Mouse (Mus musculus): Measurements from ENCODE around the gene Kctd21. TPM values are rescaled to one million over a fixed set of nuclear protein-coding genes. Genes with fewer than 3 reads are reported as not detected.

The Kctd21 gene
- polyA plus RNA-seq, 1 experiment from 2014 or later, result 7.7 TPM

- H3K9ac ChIP-seq, result no peak overlapping the region
- H3K9me3 ChIP-seq, result no peaks in the 10 kb centered on the region
- H3K36me3 ChIP-seq, result 0 out of 2 replicates have a peak, but pooled peaks cover 4% of the 10 kb centered on the region
- no peak overlapping the region for H3K4me3 ChIP-seq
- WGBS, result 91% methylated on average over 2 of the region's 2 CpGs
- no peak for ATAC-seq (ENCODE audit: low FRiP score, low read depth)
- peaks cover 11% of the 10 kb centered on the region for H3K4me1 ChIP-seq (replicated peaks)
- no peak overlapping the region for H3K4me2 ChIP-seq
- no peak overlapping the region for H3K27ac ChIP-seq (replicated peaks)
- no peaks in the 10 kb centered on the region for H3K27me3 ChIP-seq
These were observed 62.2 kb downstream of the Kctd21 start for GRCm38 (mm10) chr7:97394375-97394774.

GRCm38 (mm10) chr7:97398943-97399342, 66.8 kb downstream of the Kctd21 start:
- no peak overlapping the region for H3K4me3 ChIP-seq
- H3K9me3 ChIP-seq, result no peaks in the 10 kb centered on the region
- no peak overlapping the region for H3K27ac ChIP-seq (replicated peaks)
- no peak for ATAC-seq (ENCODE audit: low FRiP score, low read depth)
- no peaks in the 10 kb centered on the region for H3K27me3 ChIP-seq
- H3K4me1 ChIP-seq (replicated peaks), result peaks cover 22% of the 10 kb centered on the region
- H3K9ac ChIP-seq, result no peak overlapping the region
- 93% methylated on average over 6 of the region's 6 CpGs for WGBS
- no peaks in the 10 kb centered on the region for H3K36me3 ChIP-seq
- H3K4me2 ChIP-seq, result no peak overlapping the region

Other genes starting within 250 kb of the Kctd21 start
- 3.6 and 5.2 TPM in 2 replicates for gene Usp35, start 307 bp upstream of the Kctd21 start, polyA plus RNA-seq (2015; fragmentation: Nextera tagmentation; extraction: Ambion mirVana)
- gene Alg8, start 39.3 kb downstream of the Kctd21 start, polyA plus RNA-seq (2015; fragmentation: Nextera tagmentation; extraction: Ambion mirVana), result 14.8 and 16.2 TPM in 2 replicates
- gene Ndufc2, start 67.7 kb downstream of the Kctd21 start, polyA plus RNA-seq (2015; fragmentation: Nextera tagmentation; extraction: Ambion mirVana), result 440 and 478 TPM in 2 replicates
- 2.4 and 3.3 TPM in 2 replicates for gene Thrsp, start 85.4 kb downstream of the Kctd21 start, polyA plus RNA-seq (2015; fragmentation: Nextera tagmentation; extraction: Ambion mirVana)
- 1.2 and 1.5 TPM in 2 replicates for gene Kctd14, start 119.0 kb downstream of the Kctd21 start, polyA plus RNA-seq (2015; fragmentation: Nextera tagmentation; extraction: Ambion mirVana)
- gene Ints4, start 148.6 kb downstream of the Kctd21 start, polyA plus RNA-seq (2015; fragmentation: Nextera tagmentation; extraction: Ambion mirVana), result 41.4 and 42.5 TPM in 2 replicates
- 53.0 and 59.2 TPM in 2 replicates for gene Aamdc, start 247.2 kb downstream of the Kctd21 start, polyA plus RNA-seq (2015; fragmentation: Nextera tagmentation; extraction: Ambion mirVana)
- 24.1 and 25.6 TPM in 2 replicates for gene Rsf1, start 247.6 kb downstream of the Kctd21 start, polyA plus RNA-seq (2015; fragmentation: Nextera tagmentation; extraction: Ambion mirVana)